Mouse (Mus musculus) layer of hippocampus, postnatal 10 days (tissue): ENCODE data around the gene Tnc. TPM values are rescaled to one million over a fixed set of nuclear protein-coding genes. Genes with fewer than 3 reads are reported as not detected.
"Not testable (repeated sequence)": the region's sequence is repeated elsewhere in the genome, so short reads cannot be mapped to it uniquely, and the experiment has no call there.

Source experiments
- DNase-seq, 2 experiments: peaks; one replicate each; pipeline ENCODE4 v3.0.0; 2021; ENCODE audit warnings: low spot score in 2 of 2
- total RNA-seq, 2 experiments: library from RNA; stranded (reverse); gene quantifications; 2 replicates each; pipeline ENCODE4 v1.2.3; 2021

Tnc gene
- total RNA-seq, 2 experiments from 2014 or later = 51.9 to 57.6 TPM

- no peak for DNase-seq
Observed at GRCm38 (mm10) chr4:63970925-63971324, 75.9 kb downstream of the Tnc start.

- no peak for DNase-seq
Observed at GRCm38 (mm10) chr4:63969891-63970290, 76.9 kb downstream of the Tnc start.

DNA sequence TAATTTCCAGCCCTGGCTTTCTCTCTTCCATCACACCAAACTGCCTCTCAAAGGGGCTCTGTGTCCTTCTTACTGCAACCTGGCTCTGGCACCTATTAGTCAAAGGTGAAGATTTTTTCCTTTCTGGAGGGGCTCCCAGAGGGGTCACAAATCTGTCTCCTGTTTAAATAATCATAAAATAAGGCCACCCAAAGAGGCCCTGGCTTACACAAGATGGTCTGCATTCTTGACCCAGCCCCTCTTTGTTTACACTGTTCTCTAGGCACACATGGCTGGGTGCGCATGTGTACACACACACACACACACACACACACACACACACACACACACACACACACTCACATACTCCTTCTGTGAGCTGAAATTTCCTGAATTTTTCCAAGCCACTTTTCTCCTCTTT is 83.4 kb downstream of the Tnc start:
- DNase-seq = no peak

GRCm38 (mm10) chr4:63961858-63962468 is 84.9 kb downstream of the Tnc start:
- no peak for DNase-seq

- DNase-seq = no peak
Observed at GRCm38 (mm10) chr4:63958601-63959000, 88.2 kb downstream of the Tnc start.

DNA sequence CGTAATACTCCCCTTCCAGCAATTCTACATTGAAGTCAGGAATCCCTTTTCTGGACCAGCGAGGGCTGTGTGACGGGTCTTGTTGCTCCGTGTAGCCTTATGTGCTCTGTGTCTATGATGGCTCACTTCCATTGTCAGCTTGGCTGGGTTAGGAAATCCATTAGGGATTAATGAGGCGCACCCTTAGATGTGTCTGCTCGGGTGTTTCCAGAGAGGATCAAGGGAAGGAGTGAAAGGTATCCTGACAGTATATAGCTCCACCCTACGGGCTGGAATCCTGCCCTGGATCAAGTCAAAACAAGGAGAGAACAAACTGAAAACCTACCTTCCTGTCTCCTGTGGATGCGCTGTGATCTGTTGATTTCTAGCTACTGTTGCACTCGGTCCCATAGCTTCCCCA is 96.8 kb downstream of the Tnc start:
- no peak for DNase-seq

DNA sequence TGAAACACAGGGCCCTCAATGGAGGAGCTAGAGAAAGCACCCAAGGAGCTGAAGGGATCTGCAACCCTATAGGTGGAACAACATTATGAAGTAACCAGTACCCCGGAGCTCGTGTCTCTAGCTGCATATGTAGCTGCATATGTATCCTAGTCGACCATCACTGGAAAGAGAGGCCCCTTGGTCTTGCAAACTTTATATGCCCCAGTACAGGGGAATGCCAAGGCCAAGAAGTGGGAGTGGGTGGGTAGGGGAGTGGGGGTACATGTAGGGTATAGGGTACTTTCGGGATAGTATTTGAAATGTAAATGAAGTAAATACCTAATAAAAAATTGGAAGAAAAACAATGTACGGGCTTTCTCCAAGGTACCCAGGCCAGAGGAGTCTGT is 98.1 kb downstream of the Tnc start:
- not testable (repeated sequence) for DNase-seq

- peak; percentile 61 to 63 for DNase-seq
Observed at GRCm38 (mm10) chr4:63948066-63948687, 98.6 kb downstream of the Tnc start.

DNA sequence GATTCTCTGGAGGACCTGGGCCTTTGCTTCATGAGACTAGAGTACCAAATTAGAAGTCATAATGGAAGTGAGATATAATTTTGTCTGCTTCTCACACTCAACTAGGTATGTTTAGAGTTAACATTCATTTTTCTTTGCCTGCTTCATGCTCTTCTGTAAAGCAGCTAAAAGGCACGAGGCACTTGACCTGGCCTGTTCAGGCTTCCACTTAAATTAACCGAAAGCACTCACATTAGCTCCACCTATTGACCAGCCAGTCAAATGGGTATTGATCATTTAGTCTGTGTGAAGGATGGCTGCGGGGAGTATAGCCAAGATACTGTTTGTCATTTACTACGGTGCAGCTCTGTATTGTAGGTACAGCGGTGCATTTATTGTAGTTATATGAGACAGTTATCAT is 103.0 kb downstream of the Tnc start:
- no peak for DNase-seq

DNA sequence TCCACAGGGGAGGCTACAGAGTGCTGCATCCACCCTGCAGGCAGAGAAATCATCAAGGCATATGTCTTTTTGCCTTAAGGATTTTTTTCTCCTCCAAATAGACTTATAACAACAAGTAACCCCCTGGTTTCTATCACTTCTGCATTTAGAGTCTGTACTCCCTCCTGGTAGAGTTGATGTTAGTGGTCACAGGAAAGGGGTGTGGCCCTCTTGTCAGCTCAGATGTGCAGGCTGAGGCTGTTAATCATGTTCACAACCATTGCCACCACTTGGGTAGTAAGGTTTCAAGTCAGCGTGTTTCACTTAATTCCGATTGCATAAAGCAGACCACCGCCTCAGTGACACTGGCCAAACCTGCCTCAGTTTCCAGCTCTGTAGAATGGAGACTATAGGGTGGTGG is 103.9 kb downstream of the Tnc start:
- no peak for DNase-seq

- no peak for DNase-seq
Observed at GRCm38 (mm10) chr4:63941420-63941819, 105.4 kb downstream of the Tnc start.

- no peak for DNase-seq
Observed at GRCm38 (mm10) chr4:63939428-63939827, 107.4 kb downstream of the Tnc start.

GRCm38 (mm10) chr4:63935960-63936359 is 110.9 kb downstream of the Tnc start:
- no peak for DNase-seq

- DNase-seq = no peak
Observed at GRCm38 (mm10) chr4:63935314-63935713, 111.5 kb downstream of the Tnc start.

GRCm38 (mm10) chr4:63930863-63931262 is 116.0 kb downstream of the Tnc start:
- no peak for DNase-seq

- DNase-seq = no peak
Observed at GRCm38 (mm10) chr4:63929490-63929889, 117.3 kb downstream of the Tnc start.

DNA sequence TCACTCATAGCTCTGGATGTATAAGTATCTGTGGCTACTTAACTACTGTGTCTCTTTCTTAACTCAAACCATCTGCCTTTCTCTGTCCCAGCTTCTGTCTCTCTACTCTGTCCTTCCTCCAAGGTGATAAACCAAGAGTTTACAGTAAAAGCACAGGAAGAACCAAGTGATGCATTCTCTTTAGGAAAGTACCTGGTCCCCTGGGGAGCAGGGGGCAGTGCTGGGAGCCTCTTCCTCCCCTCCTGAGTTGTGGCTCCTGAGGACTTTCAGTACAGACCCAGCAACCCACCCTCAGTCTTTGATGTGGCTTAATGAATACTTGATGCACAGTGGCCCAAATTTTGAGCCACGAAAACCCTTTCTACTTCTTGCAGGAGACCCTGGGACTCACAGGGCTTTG is 118.6 kb downstream of the Tnc start:
- DNase-seq = no peak

- DNase-seq = no peak
Observed at GRCm38 (mm10) chr4:63917181-63917580, 129.6 kb downstream of the Tnc start.

DNA sequence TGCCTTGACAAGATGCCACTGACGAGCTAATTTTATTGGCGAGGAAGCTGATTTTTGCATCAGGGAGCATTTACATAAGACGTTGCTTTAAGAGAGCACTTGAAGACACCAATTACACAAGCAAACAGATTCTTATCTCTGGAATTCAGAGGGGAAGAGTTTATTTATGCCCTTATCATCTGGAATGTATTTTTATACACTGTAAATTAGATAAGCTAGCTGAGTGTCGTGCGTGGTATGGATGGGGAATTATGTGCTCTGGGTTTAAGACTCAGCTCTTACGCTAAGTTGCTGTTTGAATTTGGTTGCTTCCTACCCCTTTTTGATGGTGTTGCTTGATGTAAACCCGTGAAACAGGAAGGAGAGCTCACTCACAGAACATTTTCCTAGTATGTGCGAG is 130.1 kb downstream of the Tnc start:
- DNase-seq = no peak

DNA sequence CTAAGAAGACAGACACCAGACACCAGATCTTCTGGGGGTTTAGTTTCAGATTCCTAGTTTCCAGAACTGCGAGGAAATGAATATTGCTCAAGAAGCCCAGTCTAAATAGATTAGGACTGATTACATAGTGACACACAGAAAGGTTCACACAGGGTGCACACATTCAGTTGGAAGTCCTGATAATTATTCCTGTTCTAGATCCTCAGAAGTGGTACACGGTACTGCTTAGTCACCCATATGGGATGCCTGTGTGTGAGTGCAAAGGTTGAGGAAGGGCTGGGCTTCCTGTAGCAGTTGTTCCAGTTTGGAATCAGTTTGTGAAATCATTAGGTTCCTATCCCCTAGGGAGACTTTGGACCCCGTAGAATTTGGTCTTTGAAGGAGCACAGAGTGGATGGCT is 130.5 kb downstream of the Tnc start:
- no peak for DNase-seq
